Mouse (Mus musculus) lung, embryonic 14.5 days (tissue): ENCODE data around the gene Me3. TPM values are rescaled to one million over a fixed set of nuclear protein-coding genes. Genes with fewer than 3 reads are reported as not detected.

Experiments used
- ATAC-seq: fragments of 200-750 bp; cut with Nextera tagmentation; 2 replicates; pipeline ENCODE4 v1.8.0; 2017; ENCODE audit warnings: mild to moderate bottlenecking, moderate TSS enrichment, moderate library complexity; ENCODE audit not compliant: insufficient read depth
- DNase-seq: peaks from one replicate; pipeline ENCODE4 v3.0.0-alpha.2; 2015
- H3K27ac ChIP-seq: fragments of 300-500 bp; sonication (generic); 2 replicates; pipeline ENCODE4 v1.5.1; 2014; ENCODE audit warnings: low read depth, mild to moderate bottlenecking, moderate library complexity
- H3K27me3 ChIP-seq: fragments of 300-500 bp; sonication (generic); 2 replicates; pipeline ENCODE4 v1.6.1; 2014; ENCODE audit warnings: low read length, control low read depth; ENCODE audit not compliant: insufficient read depth
- H3K36me3 ChIP-seq: fragments of 300-500 bp; sonication (generic); 2 replicates; pipeline ENCODE4 v1.6.1; 2014; ENCODE audit warnings: control low read depth; ENCODE audit not compliant: insufficient read depth
- H3K4me1 ChIP-seq: fragments of 300-500 bp; sonication (generic); 2 replicates; pipeline ENCODE4 v1.6.1; 2014; ENCODE audit warnings: antibody characterized with exemption, control low read depth; ENCODE audit not compliant: insufficient read depth
- H3K4me2 ChIP-seq: fragments of 300-500 bp; sonication (generic); 2 replicates; pipeline ENCODE4 v1.6.1; 2014; ENCODE audit warnings: mild to moderate bottlenecking
- H3K4me3 ChIP-seq: fragments of 300-500 bp; sonication (generic); 2 replicates; pipeline ENCODE4 v1.5.1; 2014; ENCODE audit warnings: low read depth, low read length
- H3K9ac ChIP-seq: fragments of 300-500 bp; sonication (generic); 2 replicates; pipeline ENCODE4 v1.6.1; 2014
- H3K9me3 ChIP-seq: fragments of 300-500 bp; sonication (generic); 2 replicates; pipeline ENCODE4 v1.6.1; 2016; ENCODE audit warnings: low read depth, low read length, control low read depth
- CTCF ChIP-seq: IDR thresholded peaks from 2 replicates; pipeline ENCODE4 v1.5.1; 2016; ENCODE audit warnings: antibody characterized with exemption, low read depth
- WGBS: fragments of 180-500 bp; shearing (Covaris S2); extraction: QIAGEN DNeasy Blood & Tissue Kit; methylation state at CpG from one replicate; pipeline ENCODE4 v1.1.7; 2014; 5-methylcytosine and 5-hydroxymethylcytosine counted together
- polyA plus RNA-seq: library from polyadenylated mRNA; unstranded; fragments of >200 nt; fragmentation: Nextera tagmentation; extraction: Ambion mirVana; gene quantifications from 2 replicates; pipeline ENCODE4 v1.2.1, GENCODE M21; 2014

The Me3 gene
- polyA plus RNA-seq, 1 experiment from 2014 or later = 0.84 TPM

GRCm38 (mm10) chr7:89828436-89829065, 196.4 kb downstream of the Me3 start:
- WGBS = 70% methylated on average over 4 of the region's 4 CpGs
- Histone ChIP-seq H3K4me3 (no peak overlapping the region), H3K27me3 (no peaks in the 10 kb centered on the region), H3K36me3 (no peaks in the 10 kb centered on the region), H3K27ac (no peak overlapping the region), H3K4me1 (no peaks in the 10 kb centered on the region), H3K4me2 (no peak overlapping the region), H3K9ac (no peak overlapping the region), H3K9me3 (no peaks in the 10 kb centered on the region)
- TF ChIP-seq CTCF = no peak
- no peak for ATAC-seq
- no peak for DNase-seq

- no peak overlapping the region for H3K9ac ChIP-seq
- no peaks in the 10 kb centered on the region for H3K27me3 ChIP-seq
- ATAC-seq = peak; percentile 77; the same call in 1 of the 2 replicates
- no peaks in the 10 kb centered on the region for H3K4me1 ChIP-seq
- peak; percentile 44 for DNase-seq
- 45% methylated on average over 7 of the region's 7 CpGs for WGBS
- no peaks in the 10 kb centered on the region for H3K36me3 ChIP-seq
- no peaks in the 10 kb centered on the region for H3K9me3 ChIP-seq
- no peak overlapping the region for H3K4me3 ChIP-seq
- no peak overlapping the region for H3K4me2 ChIP-seq
- no peak overlapping the region for H3K27ac ChIP-seq
- TF ChIP-seq CTCF = peak; percentile 65
Observed at GRCm38 (mm10) chr7:89829201-89829600, 197.0 kb downstream of the Me3 start.

- H3K9ac ChIP-seq = no peak overlapping the region
- H3K4me3 ChIP-seq = no peak overlapping the region
- H3K27me3 ChIP-seq = no peaks in the 10 kb centered on the region
- no peak overlapping the region for H3K27ac ChIP-seq
- no peaks in the 10 kb centered on the region; the same call in 1 of the 2 replicates for H3K4me1 ChIP-seq
- 88% methylated on average over 8 of the region's 8 CpGs for WGBS
- DNase-seq (no peak), ATAC-seq (no peak)
- no peaks in the 10 kb centered on the region for H3K36me3 ChIP-seq
- no peaks in the 10 kb centered on the region for H3K9me3 ChIP-seq
- H3K4me2 ChIP-seq = no peak overlapping the region
- no peak for TF ChIP-seq CTCF
Observed at GRCm38 (mm10) chr7:89833521-89833920, 201.3 kb downstream of the Me3 start.

DNA sequence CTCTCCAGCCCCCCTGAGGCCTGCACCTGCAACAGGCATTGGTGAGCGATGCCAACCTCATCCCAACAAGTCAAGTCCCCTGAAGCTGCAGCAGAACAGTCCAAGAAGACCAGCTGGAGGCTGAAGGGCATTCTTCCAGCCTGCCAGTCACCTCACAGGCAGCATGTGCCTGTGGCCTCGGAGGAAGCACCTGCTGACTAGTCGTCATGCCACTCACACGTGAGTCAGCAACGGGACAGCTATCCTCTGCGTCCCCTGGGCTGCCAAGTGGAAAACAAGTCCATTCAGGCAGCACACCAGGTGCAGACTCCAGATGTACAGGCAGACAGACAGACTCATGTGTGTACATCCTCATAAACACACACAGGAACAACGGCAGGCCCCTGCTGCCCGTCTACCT, 203.4 kb downstream of the Me3 start:
- Histone ChIP-seq H3K9me3 (no peaks in the 10 kb centered on the region), H3K4me2 (no peak overlapping the region), H3K4me1 (no peaks in the 10 kb centered on the region; the same call in 1 of the 2 replicates), H3K27ac (no peak overlapping the region), H3K27me3 (no peaks in the 10 kb centered on the region), H3K9ac (no peak overlapping the region), H3K36me3 (no peaks in the 10 kb centered on the region), H3K4me3 (no peak overlapping the region)
- WGBS = 68% methylated on average over 8 of the region's 8 CpGs
- no peak for DNase-seq
- ATAC-seq = no peak
- no peak for TF ChIP-seq CTCF

DNA sequence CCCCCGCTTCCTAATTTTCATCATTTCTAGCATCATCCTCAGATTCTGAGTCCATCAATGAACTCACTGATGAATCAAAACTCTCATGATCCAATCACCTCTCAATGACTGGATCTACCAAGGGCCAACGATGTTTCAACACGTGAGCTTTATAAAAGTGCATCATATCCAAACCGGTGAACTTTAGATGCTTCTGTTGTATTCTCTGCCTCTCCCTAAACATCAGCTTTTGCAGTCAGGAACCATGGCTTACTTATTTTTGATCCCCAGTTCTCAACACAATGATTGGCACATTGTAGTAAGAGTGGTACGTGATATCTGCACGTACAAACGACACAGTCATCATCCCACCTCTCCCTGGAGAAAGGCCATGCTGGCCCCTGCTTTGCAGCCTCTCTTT, 204.5 kb downstream of the Me3 start:
- ATAC-seq = no peak
- H3K4me2 ChIP-seq = no peak overlapping the region

GRCm38 (mm10) chr7:89837841-89838240, 205.6 kb downstream of the Me3 start:
- H3K4me1 ChIP-seq = no peaks in the 10 kb centered on the region; the same call in 1 of the 2 replicates
- H3K36me3 ChIP-seq = no peaks in the 10 kb centered on the region
- no peak for TF ChIP-seq CTCF
- H3K9me3 ChIP-seq = no peaks in the 10 kb centered on the region
- no peaks in the 10 kb centered on the region for H3K27me3 ChIP-seq
- H3K9ac ChIP-seq = no peak overlapping the region
- 47% methylated on average over 4 of the region's 4 CpGs for WGBS
- no peak overlapping the region for H3K4me3 ChIP-seq
- no peak overlapping the region for H3K27ac ChIP-seq
- no peak overlapping the region for H3K4me2 ChIP-seq
- ATAC-seq (no peak), DNase-seq (no peak)

More for the DNA sequence above, 204.5 kb downstream of the Me3 start:
- 92% methylated on average over 7 of the region's 7 CpGs for WGBS
- no peak overlapping the region for H3K27ac ChIP-seq
- no peaks in the 10 kb centered on the region; the same call in 1 of the 2 replicates for H3K4me1 ChIP-seq
- no peaks in the 10 kb centered on the region for H3K36me3 ChIP-seq
- no peak for DNase-seq
- H3K27me3 ChIP-seq = no peaks in the 10 kb centered on the region
- no peak overlapping the region for H3K4me3 ChIP-seq
- no peak overlapping the region for H3K9ac ChIP-seq
- no peaks in the 10 kb centered on the region for H3K9me3 ChIP-seq
- no peak for TF ChIP-seq CTCF

- Histone ChIP-seq H3K4me1 (no peaks in the 10 kb centered on the region; the same call in 1 of the 2 replicates), H3K4me3 (no peak overlapping the region), H3K9ac (no peak overlapping the region), H3K9me3 (no peaks in the 10 kb centered on the region), H3K4me2 (no peak overlapping the region), H3K27me3 (no peaks in the 10 kb centered on the region), H3K36me3 (no peaks in the 10 kb centered on the region), H3K27ac (no peak overlapping the region)
- ATAC-seq (no peak), DNase-seq (no peak)
- WGBS = 61% methylated on average over 8 of the region's 8 CpGs
- TF ChIP-seq CTCF = no peak
Observed at GRCm38 (mm10) chr7:89839721-89840120, 207.5 kb downstream of the Me3 start.
